Mouse (Mus musculus): ENCODE results near the gene Adarb1.

- TF ChIP-seq POLR2A (IDR thresholded peaks at IDR 0.05; ENCODE audit: insufficient read depth, low read depth, low read length) = no peak
- peak; percentile 96 for TF ChIP-seq CTCF (IDR thresholded peaks at IDR 0.05)
Observed at GRCm38 (mm10) chr10:77282822-77283221, 135.2 kb downstream of the Adarb1 start.

Data from heart, adult 2 months (tissue).